Mouse (Mus musculus): Measurements from ENCODE around the gene Acsf2. TPM values are rescaled to one million over a fixed set of nuclear protein-coding genes. Genes with fewer than 3 reads are reported as not detected.

Acsf2 gene
- polyA plus RNA-seq, 1 experiment from 2014 or later: 7.1 TPM

GRCm38 (mm10) chr11:94621458-94621852 lies 19.8 kb upstream of the Acsf2 start:
- Histone ChIP-seq H3K9me3 (no peaks in the 10 kb centered on the region), H3K27me3 (no peaks in the 10 kb centered on the region), H3K4me3 (no peak overlapping the region), H3K4me1 (no peaks in the 10 kb centered on the region), H3K9ac (no peak overlapping the region), H3K27ac (no peak overlapping the region), H3K4me2 (no peak overlapping the region), H3K36me3 (no peaks in the 10 kb centered on the region)
- ATAC-seq (ENCODE audit: insufficient number of reproducible peaks, insufficient read depth, low FRiP score, low TSS enrichment, low read depth): no peak

GRCm38 (mm10) chr11:94620766-94621457 lies 19.2 kb upstream of the Acsf2 start:
- Histone ChIP-seq H3K36me3 (no peaks in the 10 kb centered on the region), H3K9me3 (no peaks in the 10 kb centered on the region), H3K27me3 (no peaks in the 10 kb centered on the region), H3K4me2 (no peak overlapping the region), H3K9ac (no peak overlapping the region), H3K27ac (no peak overlapping the region), H3K4me1 (no peaks in the 10 kb centered on the region), H3K4me3 (no peak overlapping the region)
- ATAC-seq (ENCODE audit: insufficient number of reproducible peaks, insufficient read depth, low FRiP score, low TSS enrichment, low read depth): no peak
- 61% methylated on average over 6 of the region's 6 CpGs for WGBS

GRCm38 (mm10) chr11:94617646-94618045 lies 16.0 kb upstream of the Acsf2 start:
- Histone ChIP-seq H3K9ac (no peak overlapping the region), H3K36me3 (no peaks in the 10 kb centered on the region), H3K4me3 (no peak overlapping the region), H3K4me2 (no peak overlapping the region), H3K27ac (no peak overlapping the region), H3K4me1 (no peaks in the 10 kb centered on the region), H3K27me3 (peaks cover 6% of the 10 kb centered on the region; the same call in 1 of the 2 replicates), H3K9me3 (no peaks in the 10 kb centered on the region)
- ATAC-seq (ENCODE audit: insufficient number of reproducible peaks, insufficient read depth, low FRiP score, low TSS enrichment, low read depth): no peak
- 90% methylated on average over 2 of the region's 2 CpGs for WGBS

- ATAC-seq (ENCODE audit: insufficient number of reproducible peaks, insufficient read depth, low FRiP score, low TSS enrichment, low read depth): 0 out of 2 replicates have a peak, but pooled peaks have one; percentile 37
- H3K27ac ChIP-seq: no peak overlapping the region
- H3K9me3 ChIP-seq: no peaks in the 10 kb centered on the region
- no peak overlapping the region for H3K4me3 ChIP-seq
- peaks cover 6% of the 10 kb centered on the region; the same call in 1 of the 2 replicates for H3K27me3 ChIP-seq
- no peak overlapping the region for H3K9ac ChIP-seq
- H3K4me2 ChIP-seq: no peak overlapping the region
- no peaks in the 10 kb centered on the region for H3K36me3 ChIP-seq
- WGBS: 23% methylated on average over 4 of the region's 4 CpGs
- no peaks in the 10 kb centered on the region for H3K4me1 ChIP-seq
These were observed 13.8 kb upstream of the Acsf2 start for GRCm38 (mm10) chr11:94615494-94615893.

- ATAC-seq (ENCODE audit: insufficient number of reproducible peaks, insufficient read depth, low FRiP score, low TSS enrichment, low read depth): no peak
- Histone ChIP-seq H3K36me3 (no peaks in the 10 kb centered on the region), H3K4me1 (no peaks in the 10 kb centered on the region), H3K9me3 (no peaks in the 10 kb centered on the region), H3K9ac (no peak overlapping the region), H3K27ac (no peak overlapping the region), H3K4me2 (no peak overlapping the region), H3K27me3 (peaks cover 6% of the 10 kb centered on the region; the same call in 1 of the 2 replicates), H3K4me3 (no peak overlapping the region)
- WGBS: 72% methylated on average over 4 of the region's 4 CpGs
These were observed 12.9 kb upstream of the Acsf2 start for GRCm38 (mm10) chr11:94614603-94615002.

GRCm38 (mm10) chr11:94610744-94611740 lies 9.4 kb upstream of the Acsf2 start:
- 76% methylated on average over 4 of the region's 4 CpGs for WGBS

GRCm38 (mm10) chr11:94602356-94602955 lies 785 bp upstream of the Acsf2 start:
- Histone ChIP-seq H3K9ac (peak overlapping the region; percentile 79), H3K4me2 (peak overlapping the region; percentile 77), H3K4me3 (peak overlapping the region; percentile 64), H3K27ac (peak overlapping the region; percentile 69), H3K4me1 (peaks cover 18% of the 10 kb centered on the region), H3K27me3 (no peaks in the 10 kb centered on the region), H3K36me3 (no peaks in the 10 kb centered on the region), H3K9me3 (no peaks in the 10 kb centered on the region)
- no peak for ATAC-seq (ENCODE audit: insufficient number of reproducible peaks, insufficient read depth, low FRiP score, low TSS enrichment, low read depth)
- WGBS: 68% methylated on average over 11 of the region's 11 CpGs

More at GRCm38 (mm10) chr11:94610744-94611740, 9.4 kb upstream of the Acsf2 start:
- no peaks in the 10 kb centered on the region for H3K9me3 ChIP-seq
- H3K27me3 ChIP-seq: peaks cover 6% of the 10 kb centered on the region; the same call in 1 of the 2 replicates
- H3K4me1 ChIP-seq: no peaks in the 10 kb centered on the region
- no peak overlapping the region for H3K9ac ChIP-seq
- no peak overlapping the region for H3K4me2 ChIP-seq
- no peak overlapping the region for H3K27ac ChIP-seq
- H3K36me3 ChIP-seq: no peaks in the 10 kb centered on the region
- H3K4me3 ChIP-seq: no peak overlapping the region
- ATAC-seq (ENCODE audit: insufficient number of reproducible peaks, insufficient read depth, low FRiP score, low TSS enrichment, low read depth): no peak

- Histone ChIP-seq H3K4me1 (peaks cover 18% of the 10 kb centered on the region), H3K4me2 (peak overlapping the region; percentile 77), H3K9ac (no peak overlapping the region), H3K9me3 (no peaks in the 10 kb centered on the region), H3K4me3 (peak overlapping the region; percentile 64), H3K36me3 (peaks cover 6% of the 10 kb centered on the region; the same call in 1 of the 2 replicates), H3K27me3 (no peaks in the 10 kb centered on the region), H3K27ac (no peak overlapping the region)
- 91% methylated on average over 7 of the region's 7 CpGs for WGBS
- no peak for ATAC-seq (ENCODE audit: insufficient number of reproducible peaks, insufficient read depth, low FRiP score, low TSS enrichment, low read depth)
These were observed 1.2 kb downstream of the Acsf2 start for GRCm38 (mm10) chr11:94600447-94600846.

GRCm38 (mm10) chr11:94598437-94599120 lies 3.1 kb downstream of the Acsf2 start:
- H3K9me3 ChIP-seq: no peaks in the 10 kb centered on the region
- H3K9ac ChIP-seq: no peak overlapping the region
- H3K36me3 ChIP-seq: peaks cover 10% of the 10 kb centered on the region; the same call in 1 of the 2 replicates
- no peak overlapping the region for H3K4me2 ChIP-seq
- 56% methylated on average over 6 of the region's 6 CpGs for WGBS
- no peak overlapping the region for H3K27ac ChIP-seq
- no peak for ATAC-seq (ENCODE audit: insufficient number of reproducible peaks, insufficient read depth, low FRiP score, low TSS enrichment, low read depth)
- no peak overlapping the region for H3K4me3 ChIP-seq
- H3K4me1 ChIP-seq: peaks cover 18% of the 10 kb centered on the region
- H3K27me3 ChIP-seq: no peaks in the 10 kb centered on the region

GRCm38 (mm10) chr11:94597319-94597718 lies 4.4 kb downstream of the Acsf2 start:
- Histone ChIP-seq H3K36me3 (peaks cover 10% of the 10 kb centered on the region; the same call in 1 of the 2 replicates), H3K27me3 (no peaks in the 10 kb centered on the region), H3K27ac (no peak overlapping the region), H3K9ac (no peak overlapping the region), H3K4me3 (no peak overlapping the region), H3K9me3 (no peaks in the 10 kb centered on the region), H3K4me1 (peaks cover 16% of the 10 kb centered on the region), H3K4me2 (no peak overlapping the region)
- no peak for ATAC-seq (ENCODE audit: insufficient number of reproducible peaks, insufficient read depth, low FRiP score, low TSS enrichment, low read depth)
- 89% methylated on average over 4 of the region's 4 CpGs for WGBS
